Mouse (Mus musculus) midbrain, embryonic 10.5 days (tissue): Measurements from ENCODE around the gene Gm45623. TPM values are rescaled to one million over a fixed set of nuclear protein-coding genes. Genes with fewer than 3 reads are reported as not detected.
A peak's percentile ranks its signal among the peaks of the same experiment; 100 is the strongest.

ENCODE experiments used
- DNase-seq: peaks from one replicate; pipeline ENCODE4 v3.0.0-alpha.2; 2017; ENCODE audit warnings: low spot score
- H3K27ac ChIP-seq: fragments of 300-500 bp; sonication (generic); replicated peaks from 2 replicates; pipeline ENCODE4 v1.5.1; 2016; ENCODE audit warnings: mild to moderate bottlenecking
- H3K27me3 ChIP-seq: fragments of 300-500 bp; sonication (generic); 2 replicates; pipeline ENCODE4 v1.6.1; 2016; ENCODE audit warnings: low read depth, mild to moderate bottlenecking; ENCODE audit not compliant: poor library complexity, severe bottlenecking
- H3K36me3 ChIP-seq: fragments of 300-500 bp; sonication (generic); 2 replicates; pipeline ENCODE4 v1.6.1; 2016; ENCODE audit warnings: mild to moderate bottlenecking, moderate library complexity
- H3K4me1 ChIP-seq: fragments of 300-500 bp; sonication (generic); 2 replicates; pipeline ENCODE4 v1.6.1; 2016
- H3K4me3 ChIP-seq: fragments of 300-500 bp; sonication (generic); 2 replicates; pipeline ENCODE4 v1.5.1; 2016; ENCODE audit warnings: mild to moderate bottlenecking, moderate library complexity
- H3K9me3 ChIP-seq: fragments of 300-500 bp; sonication (generic); replicated peaks from 2 replicates; pipeline ENCODE4 v1.6.1; 2016; ENCODE audit warnings: mild to moderate bottlenecking
- WGBS: fragments of 180-500 bp; shearing (Covaris S2); methylation state at CpG from one replicate; pipeline ENCODE4 v1.1.7; 2016; 5-methylcytosine and 5-hydroxymethylcytosine counted together
- polyA plus RNA-seq: library from polyadenylated mRNA; unstranded; fragments of >200 nt; fragmentation: Nextera tagmentation; extraction: Ambion mirVana; gene quantifications from 2 replicates; pipeline ENCODE4 v1.2.1, GENCODE M21; 2016

Gene Gm45623
- polyA plus RNA-seq, 1 experiment from 2014 or later: not detected

GRCm38 (mm10) chr13:56770786-56771185, 17.2 kb upstream of the Gm45623 start:
- peak overlapping the region; percentile 9; the same call in 1 of the 2 replicates for H3K27ac ChIP-seq
- H3K36me3 ChIP-seq: no peaks in the 10 kb centered on the region
- H3K4me1 ChIP-seq: peaks cover 49% of the 10 kb centered on the region
- WGBS: 66% methylated on average over 5 of the region's 5 CpGs
- no peak overlapping the region for H3K4me3 ChIP-seq
- DNase-seq: no peak
- H3K9me3 ChIP-seq: no peaks in the 10 kb centered on the region
- H3K27me3 ChIP-seq: peaks cover 22% of the 10 kb centered on the region

DNA sequence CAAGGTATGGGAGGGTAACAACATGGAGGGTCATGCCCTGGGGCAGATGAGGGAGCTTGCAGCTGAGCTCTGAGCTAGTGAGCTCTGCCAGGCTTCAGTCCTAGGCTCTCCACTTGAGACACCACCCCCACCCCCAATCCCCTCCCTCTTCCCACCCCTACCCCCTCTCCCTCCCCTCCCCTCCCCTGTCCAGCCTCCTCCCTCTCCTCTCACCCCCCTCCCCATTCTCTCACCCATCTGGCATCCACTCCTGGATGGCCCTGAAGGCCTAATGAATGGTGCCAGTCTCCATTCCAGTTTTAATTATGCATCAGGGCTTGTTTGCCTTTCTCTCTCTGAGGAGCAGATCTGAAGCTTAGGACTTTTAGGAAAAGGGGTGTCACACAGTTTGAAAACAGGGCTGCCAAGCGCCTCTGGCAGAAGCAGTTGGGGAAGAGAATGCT, 16.5 kb upstream of the Gm45623 start:
- H3K36me3 ChIP-seq: no peaks in the 10 kb centered on the region
- H3K27me3 ChIP-seq: peaks cover 26% of the 10 kb centered on the region
- WGBS: 50% methylated on average over 1 of the region's 1 CpGs
- H3K4me1 ChIP-seq: peaks cover 54% of the 10 kb centered on the region
- H3K9me3 ChIP-seq: no peaks in the 10 kb centered on the region
- peak overlapping the region; percentile 55 for H3K27ac ChIP-seq
- peak; percentile 23 for DNase-seq
- no peak overlapping the region for H3K4me3 ChIP-seq

DNA sequence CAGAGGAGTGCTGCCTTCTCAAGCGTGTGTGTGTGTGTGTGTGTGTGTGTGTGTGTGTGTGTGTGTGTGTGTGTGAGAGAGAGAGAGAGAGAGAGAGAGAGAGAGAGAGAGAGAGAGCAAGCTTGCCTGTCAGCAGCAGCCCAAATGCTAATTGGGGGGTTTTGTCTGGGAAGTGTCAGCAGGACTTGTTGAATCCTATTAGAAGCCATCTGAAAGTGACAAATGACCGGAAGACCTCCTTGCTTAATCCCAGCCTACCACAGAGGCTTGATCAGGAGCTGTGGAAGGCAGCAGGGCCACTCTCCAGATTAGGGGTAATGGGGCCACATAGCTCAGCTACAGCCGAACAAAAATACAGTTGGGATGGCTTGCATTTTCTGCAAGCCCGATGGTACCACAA, 15.8 kb upstream of the Gm45623 start:
- H3K4me1 ChIP-seq: peaks cover 47% of the 10 kb centered on the region

GRCm38 (mm10) chr13:56766211-56766610, 12.6 kb upstream of the Gm45623 start:
- H3K9me3 ChIP-seq: no peaks in the 10 kb centered on the region
- H3K4me3 ChIP-seq: no peak overlapping the region
- no peaks in the 10 kb centered on the region for H3K36me3 ChIP-seq
- H3K4me1 ChIP-seq: peaks cover 46% of the 10 kb centered on the region
- DNase-seq: no peak
- WGBS: 71% methylated on average over 5 of the region's 5 CpGs
- peaks cover 53% of the 10 kb centered on the region for H3K27me3 ChIP-seq
- no peak overlapping the region for H3K27ac ChIP-seq

More for the DNA sequence above, 15.8 kb upstream of the Gm45623 start:
- Histone ChIP-seq H3K4me3 (no peak overlapping the region), H3K27me3 (peaks cover 26% of the 10 kb centered on the region), H3K9me3 (no peaks in the 10 kb centered on the region), H3K36me3 (no peaks in the 10 kb centered on the region), H3K27ac (peak overlapping the region; percentile 55)
- 24% methylated on average over 4 of the region's 4 CpGs for WGBS
- no peak for DNase-seq

- 66% methylated on average over 25 of the region's 25 CpGs for WGBS
- DNase-seq: no peak
These were observed 11.8 kb upstream of the Gm45623 start for GRCm38 (mm10) chr13:56765284-56766032.

DNA sequence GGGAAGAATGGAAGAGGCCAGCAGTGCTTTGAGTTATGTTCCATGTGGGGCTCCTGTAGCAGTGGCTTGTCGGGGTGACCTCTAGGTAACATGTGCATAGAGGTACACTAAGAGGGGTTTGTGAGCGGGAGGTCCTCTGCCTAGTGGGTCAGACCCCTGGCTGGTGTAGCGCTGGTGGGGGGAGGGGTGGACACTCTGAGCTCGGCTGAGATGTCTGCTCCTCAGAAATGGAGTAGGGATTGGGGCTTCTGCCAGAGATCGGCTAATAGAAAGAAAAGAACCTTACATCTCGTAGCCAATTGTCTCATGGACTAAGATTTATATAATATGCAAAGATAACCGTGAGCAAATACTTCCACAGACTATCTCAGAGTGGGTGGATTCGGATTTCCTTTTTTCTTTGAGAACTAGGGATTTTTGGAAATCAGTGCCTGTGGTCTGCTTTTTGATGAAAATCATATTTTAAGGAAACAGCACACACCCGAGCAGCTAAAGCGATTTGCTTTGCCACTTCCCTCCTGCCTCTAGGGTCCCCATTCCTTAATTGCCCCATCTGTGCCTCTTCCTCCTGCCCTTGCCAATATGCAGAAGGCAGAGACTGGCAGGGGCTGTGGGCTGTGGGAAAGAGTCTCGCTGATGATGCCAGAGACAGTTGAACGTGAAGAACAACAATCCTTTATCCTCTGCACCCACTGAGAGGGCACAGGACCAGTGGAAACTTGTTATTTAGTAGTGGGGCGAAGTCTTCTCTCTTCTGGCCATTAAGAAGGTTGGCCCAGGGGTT, 9.0 kb upstream of the Gm45623 start:
- DNase-seq: no peak
- Histone ChIP-seq H3K36me3 (no peaks in the 10 kb centered on the region), H3K4me1 (peaks cover 22% of the 10 kb centered on the region), H3K9me3 (no peaks in the 10 kb centered on the region), H3K27ac (no peak overlapping the region), H3K4me3 (no peak overlapping the region), H3K27me3 (peaks cover 57% of the 10 kb centered on the region)
- WGBS: 54% methylated on average over 13 of the region's 13 CpGs

More at GRCm38 (mm10) chr13:56765284-56766032, 11.8 kb upstream of the Gm45623 start:
- H3K9me3 ChIP-seq: no peaks in the 10 kb centered on the region
- peaks cover 60% of the 10 kb centered on the region for H3K27me3 ChIP-seq
- no peaks in the 10 kb centered on the region for H3K36me3 ChIP-seq
- peak overlapping the region; percentile 49 for H3K27ac ChIP-seq
- H3K4me3 ChIP-seq: no peak overlapping the region
- peaks cover 44% of the 10 kb centered on the region for H3K4me1 ChIP-seq

- Histone ChIP-seq H3K4me1 (peaks cover 23% of the 10 kb centered on the region), H3K27me3 (peaks cover 80% of the 10 kb centered on the region), H3K9me3 (no peaks in the 10 kb centered on the region), H3K4me3 (no peak overlapping the region), H3K36me3 (no peaks in the 10 kb centered on the region), H3K27ac (no peak overlapping the region)
- WGBS: 25% methylated on average over 6 of the region's 6 CpGs
- DNase-seq: peak; percentile 83
These were observed 4.9 kb upstream of the Gm45623 start for GRCm38 (mm10) chr13:56758492-56758891.

DNA sequence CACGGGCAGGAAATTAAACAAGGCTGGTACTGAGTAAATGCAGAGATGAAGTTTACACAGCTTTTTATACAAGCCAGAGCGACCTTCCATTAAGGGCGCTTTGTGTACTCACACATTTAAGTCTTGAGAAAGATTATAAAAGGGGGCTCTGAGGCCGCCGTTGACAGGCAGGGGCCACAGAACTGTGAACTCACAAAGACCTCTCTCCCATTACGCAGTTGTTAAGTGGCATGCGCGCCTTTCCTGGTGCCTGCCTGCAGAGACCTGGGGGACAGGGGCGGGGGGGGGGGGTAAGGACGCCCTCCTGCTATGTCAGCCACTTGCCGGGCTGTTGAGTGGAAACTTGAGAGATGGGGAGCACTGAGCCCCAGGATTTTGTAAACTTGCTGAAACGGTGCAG, 3.6 kb upstream of the Gm45623 start:
- H3K4me3 ChIP-seq: no peak overlapping the region
- peaks cover 82% of the 10 kb centered on the region for H3K27me3 ChIP-seq
- 70% methylated on average over 12 of the region's 12 CpGs for WGBS
- H3K9me3 ChIP-seq: no peaks in the 10 kb centered on the region
- peaks cover 29% of the 10 kb centered on the region for H3K4me1 ChIP-seq
- H3K27ac ChIP-seq: no peak overlapping the region
- no peaks in the 10 kb centered on the region for H3K36me3 ChIP-seq
- DNase-seq: no peak

- no peak overlapping the region for H3K27ac ChIP-seq
- no peak for DNase-seq
- peaks cover 82% of the 10 kb centered on the region for H3K27me3 ChIP-seq
- H3K4me3 ChIP-seq: no peak overlapping the region
- H3K4me1 ChIP-seq: peaks cover 33% of the 10 kb centered on the region
- H3K9me3 ChIP-seq: no peaks in the 10 kb centered on the region
- no peaks in the 10 kb centered on the region for H3K36me3 ChIP-seq
- WGBS: 66% methylated on average over 6 of the region's 6 CpGs
These were observed 2.2 kb upstream of the Gm45623 start for GRCm38 (mm10) chr13:56755871-56756270.

DNA sequence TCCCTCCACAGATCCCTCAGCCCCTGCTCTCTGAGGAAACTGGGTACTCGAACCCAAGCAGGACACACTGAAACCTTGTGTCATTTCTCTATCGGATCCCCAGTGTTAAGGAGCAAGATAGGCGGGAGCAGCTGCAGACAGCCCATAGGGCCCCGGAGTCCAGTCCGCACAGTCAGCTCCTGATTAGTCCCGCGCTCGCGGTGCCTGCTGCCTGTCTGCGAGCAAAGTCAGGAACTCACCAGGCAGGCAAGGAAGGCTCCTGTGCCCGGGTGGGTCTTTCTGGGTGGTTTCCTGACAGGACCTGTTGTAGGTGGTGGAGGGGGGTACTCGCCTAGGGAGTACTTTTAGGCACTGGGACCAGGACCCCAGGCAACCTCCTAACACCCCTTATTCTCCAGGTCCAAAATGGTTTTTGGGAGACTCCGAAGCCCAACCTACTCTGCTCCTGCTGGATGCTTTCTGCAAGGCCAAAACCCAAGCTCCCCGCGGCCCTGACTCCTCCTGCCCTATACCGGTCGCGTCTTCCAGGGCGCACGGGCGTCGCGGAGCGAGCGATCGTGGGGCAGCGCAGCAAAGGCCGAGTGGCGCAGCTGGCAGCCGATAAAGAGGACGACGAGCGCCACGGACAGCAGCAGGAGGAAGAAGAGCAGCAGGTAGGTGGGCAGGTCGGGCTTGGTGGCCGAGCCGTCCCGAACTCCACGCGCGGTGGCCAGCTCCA, 994 bp downstream of the Gm45623 start:
- 1% methylated on average over 41 of the region's 41 CpGs for WGBS
- peak; percentile 47 for DNase-seq
- peaks cover 82% of the 10 kb centered on the region for H3K27me3 ChIP-seq
- H3K27ac ChIP-seq: no peak overlapping the region; the same call in 1 of the 2 replicates
- H3K36me3 ChIP-seq: no peaks in the 10 kb centered on the region
- no peaks in the 10 kb centered on the region for H3K9me3 ChIP-seq
- H3K4me1 ChIP-seq: peaks cover 33% of the 10 kb centered on the region
- peak overlapping the region; percentile 64 for H3K4me3 ChIP-seq

- no peaks in the 10 kb centered on the region for H3K9me3 ChIP-seq
- peak; percentile 22 for DNase-seq
- H3K4me1 ChIP-seq: peaks cover 26% of the 10 kb centered on the region
- no peaks in the 10 kb centered on the region for H3K36me3 ChIP-seq
- no peak overlapping the region for H3K4me3 ChIP-seq
- 14% methylated on average over 5 of the region's 5 CpGs for WGBS
- peaks cover 75% of the 10 kb centered on the region for H3K27me3 ChIP-seq
- H3K27ac ChIP-seq: no peak overlapping the region
These were observed 1.9 kb downstream of the Gm45623 start for GRCm38 (mm10) chr13:56751774-56752173.

- no peak overlapping the region for H3K4me3 ChIP-seq
- H3K36me3 ChIP-seq: peaks cover 2% of the 10 kb centered on the region; the same call in 1 of the 2 replicates
- no peaks in the 10 kb centered on the region for H3K9me3 ChIP-seq
- 89% methylated on average over 7 of the region's 7 CpGs for WGBS
- no peak overlapping the region for H3K27ac ChIP-seq
- no peak for DNase-seq
- peaks cover 51% of the 10 kb centered on the region for H3K27me3 ChIP-seq
- peaks cover 25% of the 10 kb centered on the region for H3K4me1 ChIP-seq
These were observed 4.2 kb downstream of the Gm45623 start for GRCm38 (mm10) chr13:56749377-56749776.
